Mouse (Mus musculus): Measurements from ENCODE around the gene Renbp.
A peak's percentile ranks its signal among the peaks of the same experiment; 100 is the strongest.

The Renbp gene

GRCm38 (mm10) chrX:73921285-73921822 lies 9.3 kb downstream of the Renbp start:
- DNase-seq (ENCODE audit: low read depth, low spot score) = no peak

GRCm38 (mm10) chrX:73918631-73919030 lies 12.0 kb downstream of the Renbp start:
- DNase-seq (ENCODE audit: low read depth, low spot score) = peak; percentile 58

- no peak for DNase-seq (ENCODE audit: low read depth, low spot score)
Measured at GRCm38 (mm10) chrX:73916945-73917344, 13.7 kb downstream of the Renbp start.

- peak; percentile 97 for DNase-seq (ENCODE audit: low read depth, low spot score)
Measured at GRCm38 (mm10) chrX:73914827-73915703, 15.6 kb downstream of the Renbp start.

GRCm38 (mm10) chrX:73911588-73911987 lies 19.1 kb downstream of the Renbp start:
- DNase-seq (ENCODE audit: low read depth, low spot score) = peak; percentile 78

GRCm38 (mm10) chrX:73911156-73911555 lies 19.5 kb downstream of the Renbp start:
- peak; percentile 79 for DNase-seq (ENCODE audit: low read depth, low spot score)

- peak; percentile 52 for DNase-seq (ENCODE audit: low read depth, low spot score)
Measured at GRCm38 (mm10) chrX:73910451-73910850, 20.2 kb downstream of the Renbp start.

- no peak for DNase-seq (ENCODE audit: low read depth, low spot score)
Measured at GRCm38 (mm10) chrX:73910049-73910448, 20.6 kb downstream of the Renbp start.

- no peak for DNase-seq (ENCODE audit: low read depth, low spot score)
Measured at GRCm38 (mm10) chrX:73897959-73898358, 32.7 kb downstream of the Renbp start.

- peak; percentile 47 for DNase-seq (ENCODE audit: low read depth, low spot score)
Measured at GRCm38 (mm10) chrX:73895719-73896118, 34.9 kb downstream of the Renbp start, which contains the start of gene L1cam. TSS of gene L1cam (minus strand) at chrX:73896105.

- no peak for DNase-seq (ENCODE audit: low read depth, low spot score)
Measured at GRCm38 (mm10) chrX:73892833-73893232, 37.8 kb downstream of the Renbp start.

GRCm38 (mm10) chrX:73891551-73892152 lies 39.0 kb downstream of the Renbp start, which contains the start of gene Avpr2:
TSS of gene Avpr2 (plus strand) at chrX:73892102.
- DNase-seq (ENCODE audit: low read depth, low spot score) = no peak

- DNase-seq (ENCODE audit: low read depth, low spot score) = no peak
Measured at GRCm38 (mm10) chrX:73881463-73881862, 49.2 kb downstream of the Renbp start.

GRCm38 (mm10) chrX:73881036-73881427 lies 49.6 kb downstream of the Renbp start:
- DNase-seq (ENCODE audit: low read depth, low spot score) = no peak

- peak; percentile 79 for DNase-seq (ENCODE audit: low read depth, low spot score)
Measured at GRCm38 (mm10) chrX:73880194-73881035, 50.2 kb downstream of the Renbp start.

- DNase-seq (ENCODE audit: low read depth, low spot score) = no peak
Measured at GRCm38 (mm10) chrX:73877014-73877413, 53.6 kb downstream of the Renbp start.

- DNase-seq (ENCODE audit: low read depth, low spot score) = no peak
Measured at GRCm38 (mm10) chrX:73875881-73876280, 54.8 kb downstream of the Renbp start.

All from CD4-positive helper T cell, adult 2 months (primary cell).